Mouse (Mus musculus) spleen, adult 12 weeks (tissue): Measurements from ENCODE around the gene Gm4027.
"Not testable (repeated sequence)": the region's sequence is repeated elsewhere in the genome, so short reads cannot be mapped to it uniquely, and the experiment has no call there.

Experiments used
- DNase-seq: peaks from one replicate; pipeline ENCODE4 v3.0.0; 2022; ENCODE audit warnings: low spot score

Gene Gm4027

GRCm38 (mm10) chr12:87618569-87618968 lies at the start of gene Gm4027:
Gm4027 (plus strand) TSS chr12:87618869.
- DNase-seq: not testable (repeated sequence)

GRCm38 (mm10) chr12:87601388-87601787 lies 17.3 kb upstream of the Gm4027 start:
- not testable (repeated sequence) for DNase-seq

- DNase-seq: not testable (repeated sequence)
Observed at GRCm38 (mm10) chr12:87602388-87602787, 16.3 kb upstream of the Gm4027 start, which contains the start of gene Oog1. Oog1 (plus strand) TSS chr12:87602688.

GRCm38 (mm10) chr12:87644520-87644919 lies 25.9 kb downstream of the Gm4027 start, which contains the start of gene Gm16381:
Gm16381 (minus strand) TSS chr12:87644620.
- not testable (repeated sequence) for DNase-seq

GRCm38 (mm10) chr12:87652916-87653703 lies 34.4 kb downstream of the Gm4027 start:
- DNase-seq: not testable (repeated sequence)
